Mouse (Mus musculus) kidney, embryonic 16.5 days (tissue): ENCODE results near the gene Trim63. TPM values are rescaled to one million over a fixed set of nuclear protein-coding genes. Genes with fewer than 3 reads are reported as not detected.
A peak's percentile ranks its signal among the peaks of the same experiment; 100 is the strongest.

Experiments
- ATAC-seq: fragments of 200-750 bp; cut with Nextera tagmentation; 2 replicates; pipeline ENCODE4 v1.8.0; 2017; ENCODE audit warnings: moderate TSS enrichment; ENCODE audit not compliant: low FRiP score, low TSS enrichment
- H3K27ac ChIP-seq: fragments of 300-500 bp; sonication (generic); 2 replicates; pipeline ENCODE4 v1.5.1; 2014; ENCODE audit warnings: low read length
- H3K27me3 ChIP-seq: fragments of 300-500 bp; sonication (generic); 2 replicates; pipeline ENCODE4 v1.6.1; 2014; ENCODE audit warnings: low read length, control low read depth, mixed read lengths; ENCODE audit not compliant: insufficient read depth
- H3K36me3 ChIP-seq: fragments of 300-500 bp; sonication (generic); 2 replicates; pipeline ENCODE4 v1.6.1; 2014; ENCODE audit warnings: low read length, control low read depth, mixed read lengths; ENCODE audit not compliant: insufficient read depth
- H3K4me1 ChIP-seq: fragments of 300-500 bp; sonication (generic); 2 replicates; pipeline ENCODE4 v1.6.1; 2014; ENCODE audit warnings: low read length, control low read depth, mixed read lengths; ENCODE audit not compliant: insufficient read depth
- H3K4me2 ChIP-seq: fragments of 300-500 bp; sonication (generic); replicated peaks from 2 replicates; pipeline ENCODE4 v1.6.1; 2014; ENCODE audit warnings: low read depth, low read length
- H3K4me3 ChIP-seq: fragments of 300-500 bp; sonication (generic); 2 replicates; pipeline ENCODE4 v1.5.1; 2014; ENCODE audit warnings: mild to moderate bottlenecking, low read length
- H3K9ac ChIP-seq: fragments of 300-500 bp; sonication (generic); replicated peaks from 2 replicates; pipeline ENCODE4 v1.6.1; 2014; ENCODE audit warnings: low read length
- H3K9me3 ChIP-seq: fragments of 300-500 bp; sonication (generic); 2 replicates; pipeline ENCODE4 v1.6.1; 2016; ENCODE audit warnings: low read length, control low read depth
- WGBS: fragments of 180-500 bp; shearing (Covaris S2); extraction: QIAGEN DNeasy Blood & Tissue Kit; methylation state at CpG from one replicate; pipeline ENCODE4 v1.1.7; 2014; 5-methylcytosine and 5-hydroxymethylcytosine counted together
- polyA plus RNA-seq: library from polyadenylated mRNA; unstranded; fragments of >200 nt; fragmentation: Nextera tagmentation; extraction: Ambion mirVana; gene quantifications from 2 replicates; pipeline ENCODE4 v1.2.1, GENCODE M21; 2015

The Trim63 gene
- polyA plus RNA-seq, 1 experiment from 2014 or later, result 4.1 TPM

DNA sequence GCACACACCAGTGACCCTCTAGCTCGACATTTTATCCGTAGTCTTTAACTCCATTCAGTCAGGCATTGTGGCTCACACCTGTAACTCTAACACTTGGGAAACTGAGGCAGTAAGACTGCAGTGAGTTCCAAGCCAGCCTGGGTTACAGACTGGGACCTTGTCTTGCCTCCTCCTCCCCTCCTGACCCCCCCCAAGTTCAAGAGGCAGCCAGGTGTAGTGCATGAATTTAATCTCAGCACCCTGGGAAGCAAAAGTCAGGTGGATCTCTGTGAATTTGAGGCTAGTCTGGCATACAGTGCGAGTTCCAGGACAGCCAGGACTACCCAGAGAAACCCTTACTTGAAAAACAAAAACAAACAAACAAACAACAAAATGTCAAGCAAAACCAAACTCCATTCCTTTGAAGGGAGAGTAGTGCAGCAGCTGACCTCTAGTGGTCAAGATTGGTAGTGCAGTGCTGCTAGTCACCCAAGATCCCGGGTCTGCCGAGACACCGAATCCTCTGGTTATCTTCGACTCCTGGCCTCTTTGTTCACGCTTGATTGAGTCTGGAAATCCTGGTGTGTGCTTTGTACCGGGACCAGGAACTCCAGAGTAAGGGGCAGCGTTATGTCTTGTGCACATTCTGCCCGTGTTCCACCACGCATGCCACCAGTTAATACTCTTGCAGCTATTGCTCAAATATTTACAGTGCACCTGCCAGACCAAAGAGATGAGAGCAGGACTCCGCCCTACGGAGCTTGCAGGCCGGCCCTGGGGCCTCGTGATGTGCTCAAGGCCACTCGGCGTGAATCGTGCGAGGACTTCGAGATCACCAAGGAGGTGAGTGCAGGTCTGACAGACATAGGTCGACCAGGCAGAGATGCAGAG, 41.9 kb downstream of the Trim63 start:
- H3K36me3 ChIP-seq, result no peaks in the 10 kb centered on the region
- H3K27me3 ChIP-seq, result no peaks in the 10 kb centered on the region
- 18% methylated on average over 22 of the region's 22 CpGs for WGBS
- peak overlapping the region; percentile 18 for H3K9ac ChIP-seq
- H3K4me3 ChIP-seq, result peak overlapping the region; percentile 5; the same call in 1 of the 2 replicates
- H3K9me3 ChIP-seq, result no peaks in the 10 kb centered on the region
- H3K4me2 ChIP-seq, result peak overlapping the region; percentile 35
- peaks cover 44% of the 10 kb centered on the region for H3K4me1 ChIP-seq
- peak overlapping the region; percentile 40 for H3K27ac ChIP-seq
- peak; percentile 30; the same call in 1 of the 2 replicates for ATAC-seq

DNA sequence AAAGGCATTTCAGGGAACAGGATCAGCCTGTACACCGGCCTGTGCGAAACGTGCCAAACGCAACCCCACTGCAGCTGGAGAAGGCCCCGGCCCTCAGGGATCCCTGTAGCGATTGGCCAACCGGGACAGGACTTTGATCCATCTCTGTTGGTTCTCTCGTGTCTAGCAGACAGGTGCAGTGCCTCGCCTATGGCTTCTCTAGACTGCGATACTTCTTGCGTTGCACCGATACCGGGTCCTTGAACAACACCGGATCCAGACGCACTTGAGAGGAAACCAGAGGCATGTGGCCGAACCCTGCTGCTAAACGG, 42.5 kb downstream of the Trim63 start:
- no peaks in the 10 kb centered on the region for H3K9me3 ChIP-seq
- H3K4me3 ChIP-seq, result no peak overlapping the region
- H3K27me3 ChIP-seq, result no peaks in the 10 kb centered on the region
- no peaks in the 10 kb centered on the region for H3K36me3 ChIP-seq
- ATAC-seq, result no peak; the same call in 1 of the 2 replicates
- H3K4me1 ChIP-seq, result peaks cover 39% of the 10 kb centered on the region
- H3K4me2 ChIP-seq, result peak overlapping the region; percentile 35
- 47% methylated on average over 17 of the region's 17 CpGs for WGBS
- no peak overlapping the region; the same call in 1 of the 2 replicates for H3K27ac ChIP-seq
- 0 out of 2 replicates have a peak overlapping the region, but pooled peaks have one; percentile 17 for H3K9ac ChIP-seq

DNA sequence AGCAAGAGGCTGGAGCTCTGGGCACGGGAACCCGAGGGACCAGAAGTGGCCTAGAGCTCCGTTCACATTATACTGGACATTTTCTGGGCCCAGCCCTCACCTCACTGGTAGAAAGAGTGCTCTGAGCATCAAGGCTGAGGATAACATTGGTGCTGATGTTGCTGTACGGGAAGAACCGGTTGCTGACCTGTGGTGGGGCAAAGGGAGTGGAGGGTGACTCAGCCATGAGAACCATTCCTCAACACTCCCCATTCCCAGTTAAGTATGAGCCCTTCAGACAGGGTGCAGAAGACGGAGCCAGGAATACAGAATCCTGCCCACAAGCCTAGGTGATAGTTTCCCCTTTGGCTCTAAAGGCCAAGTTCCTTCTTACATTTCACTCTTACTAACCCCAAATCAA, 44.7 kb downstream of the Trim63 start:
- H3K36me3 ChIP-seq, result no peaks in the 10 kb centered on the region
- H3K9ac ChIP-seq, result no peak overlapping the region
- peaks cover 30% of the 10 kb centered on the region for H3K4me1 ChIP-seq
- H3K4me3 ChIP-seq, result no peak overlapping the region
- no peaks in the 10 kb centered on the region for H3K9me3 ChIP-seq
- no peaks in the 10 kb centered on the region for H3K27me3 ChIP-seq
- ATAC-seq, result no peak
- no peak overlapping the region for H3K4me2 ChIP-seq
- 84% methylated on average over 6 of the region's 6 CpGs for WGBS
- H3K27ac ChIP-seq, result no peak overlapping the region

DNA sequence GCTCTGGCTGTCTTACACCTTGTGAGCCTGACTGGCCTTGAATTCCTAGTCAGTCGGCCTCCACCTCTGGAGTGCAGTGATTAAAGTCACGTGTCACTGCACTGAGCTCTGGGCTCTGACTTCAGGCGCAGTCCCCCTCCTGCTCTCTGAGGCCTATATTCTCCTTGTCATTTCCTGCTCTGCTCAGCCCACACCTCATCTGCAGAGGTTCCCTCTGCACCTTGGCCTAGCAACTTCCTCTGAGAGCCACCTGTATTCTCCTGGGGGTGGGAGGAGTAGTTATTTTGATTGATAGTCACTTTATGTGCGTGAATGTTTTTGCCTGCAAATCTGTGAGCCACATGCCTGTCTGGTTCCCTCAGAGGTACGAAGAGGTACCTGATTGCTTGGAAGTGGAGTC, 46.3 kb downstream of the Trim63 start:
- Histone ChIP-seq H3K36me3 (no peaks in the 10 kb centered on the region), H3K27me3 (no peaks in the 10 kb centered on the region), H3K4me3 (no peak overlapping the region), H3K27ac (peak overlapping the region; percentile 61), H3K4me2 (no peak overlapping the region), H3K9ac (no peak overlapping the region), H3K9me3 (no peaks in the 10 kb centered on the region), H3K4me1 (peaks cover 23% of the 10 kb centered on the region)
- peak; percentile 42; the same call in 1 of the 2 replicates for ATAC-seq
- 20% methylated on average over 5 of the region's 5 CpGs for WGBS

DNA sequence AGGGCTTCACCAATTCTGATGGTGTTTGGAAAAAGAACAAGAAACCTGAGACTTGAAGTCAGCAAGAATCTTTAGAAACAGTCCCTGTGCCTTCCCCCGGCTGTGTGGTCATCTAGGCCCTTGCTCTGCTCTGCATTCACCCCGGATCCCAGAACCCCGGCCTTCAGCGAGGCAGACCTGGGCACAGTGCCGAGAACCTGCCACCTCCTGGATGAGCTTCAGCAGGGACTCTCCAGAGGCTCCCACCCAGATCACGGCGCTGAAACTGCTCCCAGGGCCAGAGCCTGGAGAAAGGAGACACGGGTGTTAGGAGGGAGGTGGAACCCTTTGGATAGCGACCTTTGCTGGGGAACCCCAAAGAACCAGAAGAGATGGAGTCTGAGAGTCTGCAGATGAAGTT, 47.2 kb downstream of the Trim63 start:
- no peak for ATAC-seq
- no peaks in the 10 kb centered on the region for H3K27me3 ChIP-seq
- no peak overlapping the region for H3K4me2 ChIP-seq
- no peaks in the 10 kb centered on the region for H3K9me3 ChIP-seq
- no peak overlapping the region for H3K4me3 ChIP-seq
- H3K27ac ChIP-seq, result no peak overlapping the region
- H3K4me1 ChIP-seq, result peaks cover 15% of the 10 kb centered on the region
- H3K9ac ChIP-seq, result no peak overlapping the region
- H3K36me3 ChIP-seq, result no peaks in the 10 kb centered on the region
- 68% methylated on average over 9 of the region's 9 CpGs for WGBS

DNA sequence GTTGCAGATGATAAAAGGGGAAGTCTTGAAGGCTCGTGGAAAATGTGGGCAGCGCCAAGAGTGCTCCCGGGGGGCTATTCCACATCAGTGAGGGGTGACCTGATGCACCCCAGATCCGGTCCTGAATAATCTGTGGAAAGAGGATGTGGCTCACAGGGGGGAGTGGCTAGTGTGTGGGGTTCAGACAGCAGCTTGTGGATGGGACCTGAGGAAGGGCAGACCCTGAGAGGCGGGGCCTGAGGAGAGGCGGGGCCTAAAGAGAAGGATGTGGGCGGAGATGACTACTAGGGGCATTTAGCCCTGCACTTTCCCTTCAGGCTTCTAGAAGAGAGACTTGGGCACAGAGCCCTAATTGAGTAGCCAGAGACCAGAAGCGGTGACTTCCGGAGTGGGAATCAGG, 47.7 kb downstream of the Trim63 start:
- Histone ChIP-seq H3K4me2 (peak overlapping the region; percentile 16; the same call in 1 of the 2 replicates), H3K27me3 (no peaks in the 10 kb centered on the region), H3K27ac (no peak overlapping the region), H3K9me3 (no peaks in the 10 kb centered on the region), H3K4me3 (no peak overlapping the region), H3K36me3 (no peaks in the 10 kb centered on the region), H3K4me1 (peaks cover 13% of the 10 kb centered on the region), H3K9ac (no peak overlapping the region)
- ATAC-seq, result peak; percentile 12; the same call in 1 of the 2 replicates
- WGBS, result 26% methylated on average over 9 of the region's 9 CpGs

DNA sequence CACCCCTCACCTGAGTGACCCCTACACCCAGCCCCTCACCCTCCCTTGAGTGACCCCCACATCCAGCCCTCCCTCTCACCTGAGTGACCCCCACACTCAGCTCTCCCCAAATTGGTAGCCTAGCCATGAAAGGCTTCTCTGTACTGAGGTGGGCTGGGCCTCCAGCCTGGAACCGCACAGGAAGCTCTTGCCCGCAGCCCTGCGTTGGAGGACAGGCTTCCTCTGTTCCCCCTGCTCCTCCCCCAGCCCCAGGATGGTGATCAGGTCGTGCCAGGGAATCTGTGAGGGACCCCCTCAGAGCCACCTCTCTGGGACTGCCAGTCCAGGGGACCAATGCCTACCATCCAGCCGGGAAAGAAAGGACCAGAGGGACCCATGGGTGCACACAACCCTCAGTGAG, 50.4 kb downstream of the Trim63 start:
- Histone ChIP-seq H3K9ac (no peak overlapping the region), H3K4me1 (peaks cover 15% of the 10 kb centered on the region), H3K27me3 (peaks cover 11% of the 10 kb centered on the region), H3K9me3 (no peaks in the 10 kb centered on the region), H3K27ac (no peak overlapping the region), H3K36me3 (no peaks in the 10 kb centered on the region), H3K4me3 (no peak overlapping the region), H3K4me2 (no peak overlapping the region)
- 45% methylated on average over 5 of the region's 5 CpGs for whole genome bisulfite sequencing
- ATAC-seq, result no peak

DNA sequence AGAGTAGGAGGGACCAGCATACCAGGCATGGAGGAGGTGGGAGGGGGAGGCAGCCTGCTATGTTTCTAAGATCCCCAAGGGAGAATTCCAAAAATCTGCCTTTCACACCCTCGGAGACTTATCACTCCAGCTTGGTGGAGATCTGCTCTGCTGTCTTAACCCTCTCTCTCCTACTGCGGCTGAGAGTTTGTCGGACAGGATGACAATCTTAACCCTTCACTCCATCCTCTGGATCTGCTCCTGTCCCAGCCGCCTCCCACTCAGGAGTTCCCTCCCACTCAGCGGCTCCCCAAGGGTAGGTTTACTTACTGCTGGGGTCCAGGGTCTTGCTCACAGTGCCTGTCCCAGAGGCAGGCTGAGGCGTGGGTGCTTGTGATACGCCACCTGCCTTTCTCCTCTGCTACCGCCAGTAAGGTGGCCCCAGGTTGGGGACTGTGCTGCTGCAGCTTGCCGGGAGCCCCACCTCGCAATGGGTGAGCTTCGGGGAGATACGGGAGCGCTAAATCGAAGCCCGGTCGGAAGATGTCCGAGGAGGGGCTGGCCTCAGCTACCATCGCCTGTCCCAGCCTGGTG, 55.8 kb downstream of the Trim63 start:
- Histone ChIP-seq H3K27ac (no peak overlapping the region), H3K36me3 (no peaks in the 10 kb centered on the region), H3K27me3 (peaks cover 32% of the 10 kb centered on the region), H3K9ac (peak overlapping the region; percentile 31), H3K4me2 (peak overlapping the region; percentile 94), H3K4me3 (peak overlapping the region; percentile 55), H3K9me3 (no peaks in the 10 kb centered on the region), H3K4me1 (peaks cover 23% of the 10 kb centered on the region)
- WGBS, result under 1% methylated on average over 18 of the region's 18 CpGs
- no peak for ATAC-seq

DNA sequence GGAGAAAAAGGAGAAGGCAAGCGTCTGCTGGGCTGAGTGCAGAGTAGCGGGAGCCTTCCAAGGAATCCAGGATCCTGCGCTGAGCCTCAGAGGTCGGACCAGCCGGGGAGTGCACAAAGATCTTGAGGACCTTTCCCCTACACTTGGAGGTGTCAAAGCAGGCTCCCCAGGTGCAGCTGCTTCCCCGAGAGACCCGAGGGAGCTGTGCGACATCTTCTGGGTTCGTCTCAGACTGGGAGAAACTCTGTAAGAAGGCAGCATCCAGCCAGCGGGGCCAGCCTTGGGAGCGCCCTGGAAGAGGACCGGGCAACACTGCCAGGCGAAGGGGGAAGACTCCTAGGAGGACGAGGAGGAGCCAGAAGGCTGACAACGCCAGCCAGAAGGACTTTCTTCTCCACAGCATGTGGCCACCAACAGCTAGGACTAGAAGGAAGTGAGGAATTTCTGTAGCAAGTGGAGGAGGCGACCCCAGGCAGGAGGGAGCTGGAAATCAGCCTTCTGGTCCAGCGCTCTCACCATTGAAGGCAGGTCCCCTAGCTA, 56.5 kb downstream of the Trim63 start:
- Histone ChIP-seq H3K27me3 (peaks cover 32% of the 10 kb centered on the region), H3K36me3 (no peaks in the 10 kb centered on the region), H3K4me1 (peaks cover 23% of the 10 kb centered on the region), H3K4me3 (peak overlapping the region; percentile 55), H3K9ac (peak overlapping the region; percentile 31), H3K9me3 (no peaks in the 10 kb centered on the region), H3K27ac (no peak overlapping the region), H3K4me2 (peak overlapping the region; percentile 94)
- WGBS, result under 1% methylated on average over 17 of the region's 17 CpGs
- 0 out of 2 replicates have a peak, but pooled peaks have one; percentile 12 for ATAC-seq
